Mouse (Mus musculus) heart, embryonic 16.5 days (tissue): Measurements from ENCODE around the gene Gm10644. TPM values are rescaled to one million over a fixed set of nuclear protein-coding genes. Genes with fewer than 3 reads are reported as not detected.

Source experiments
- microRNA-seq: library from miRNA; unstranded; fragments of <30 nt; microRNA quantifications from one replicate; pipeline ENCODE4, GENCODE M21; 2017
- polyA plus RNA-seq: library from polyadenylated mRNA; unstranded; fragments of >200 nt; fragmentation: Nextera tagmentation; extraction: Ambion mirVana; gene quantifications from 2 replicates; pipeline ENCODE4 v1.2.1, GENCODE M21; 2015

Gm10644 gene
- polyA plus RNA-seq, 1 experiment from 2014 or later, result 1.2 TPM

Small RNA genes within 50 kb of the gene (microRNA-seq; reads per million reads assigned to microRNA genes)
- gene Gm44330 (not detected), gene Gm44450 (not detected)

Other genes with a start within 250 kb of the Gm10644 start
- 141 and 147 TPM in 2 replicates for gene Ddx39, start 240.0 kb downstream of the Gm10644 start, polyA plus RNA-seq
- 39.5 and 41.9 TPM in 2 replicates for gene Adgre5, start 213.9 kb downstream of the Gm10644 start, polyA plus RNA-seq
- gene Adgrl1, start 55.1 kb downstream of the Gm10644 start, polyA plus RNA-seq, result 8.3 and 8.7 TPM in 2 replicates
- gene Asf1b, start 302 bp upstream of the Gm10644 start, polyA plus RNA-seq, result 65.2 and 69.1 TPM in 2 replicates
- gene Prkaca, start 17.8 kb upstream of the Gm10644 start, polyA plus RNA-seq, result 258 and 282 TPM in 2 replicates
- gene Samd1, start 42.5 kb upstream of the Gm10644 start, polyA plus RNA-seq, result 5.4 and 6.0 TPM in 2 replicates
- 0.89 and 1.1 TPM in 2 replicates for gene 1700067K01Rik, start 46.3 kb upstream of the Gm10644 start, polyA plus RNA-seq
- gene 2210011C24Rik, start 57.0 kb upstream of the Gm10644 start, polyA plus RNA-seq, result 0.21 and 0.49 TPM in 2 replicates
- gene Palm3, start 66.3 kb upstream of the Gm10644 start, polyA plus RNA-seq, result 1.5 and 2.7 TPM in 2 replicates
- 6.0 and 6.5 TPM in 2 replicates for gene Il27ra, start 87.4 kb upstream of the Gm10644 start, polyA plus RNA-seq
- 0.24 TPM in 1 of 2 replicates, not detected in the other for gene Rln3, start 89.8 kb upstream of the Gm10644 start, polyA plus RNA-seq
- 0.95 and 1.2 TPM in 2 replicates for gene Gm10643, start 109.9 kb upstream of the Gm10644 start, polyA plus RNA-seq
- 5.9 and 6.4 TPM in 2 replicates for gene Rfx1, start 111.6 kb upstream of the Gm10644 start, polyA plus RNA-seq
- gene Dcaf15, start 149.6 kb upstream of the Gm10644 start, polyA plus RNA-seq, result 5.4 and 6.0 TPM in 2 replicates
- gene Podnl1, start 170.8 kb upstream of the Gm10644 start, polyA plus RNA-seq, result 0.17 and 0.37 TPM in 2 replicates
- gene Cc2d1a, start 192.7 kb upstream of the Gm10644 start, polyA plus RNA-seq, result 14.8 and 15.4 TPM in 2 replicates
- 1.2 and 1.3 TPM in 2 replicates for gene 4930432K21Rik, start 192.8 kb upstream of the Gm10644 start, polyA plus RNA-seq
- 1.5 and 1.6 TPM in 2 replicates for gene Nanos3, start 230.0 kb upstream of the Gm10644 start, polyA plus RNA-seq